Mouse (Mus musculus): ENCODE measurements around the gene Stxbp5. TPM values are rescaled to one million over a fixed set of nuclear protein-coding genes. Genes with fewer than 3 reads are reported as not detected.

Gene Stxbp5
- 6.0 TPM in 2 replicates for polyA plus RNA-seq (2014; fragmentation: Nextera tagmentation; extraction: Ambion mirVana)

DNA sequence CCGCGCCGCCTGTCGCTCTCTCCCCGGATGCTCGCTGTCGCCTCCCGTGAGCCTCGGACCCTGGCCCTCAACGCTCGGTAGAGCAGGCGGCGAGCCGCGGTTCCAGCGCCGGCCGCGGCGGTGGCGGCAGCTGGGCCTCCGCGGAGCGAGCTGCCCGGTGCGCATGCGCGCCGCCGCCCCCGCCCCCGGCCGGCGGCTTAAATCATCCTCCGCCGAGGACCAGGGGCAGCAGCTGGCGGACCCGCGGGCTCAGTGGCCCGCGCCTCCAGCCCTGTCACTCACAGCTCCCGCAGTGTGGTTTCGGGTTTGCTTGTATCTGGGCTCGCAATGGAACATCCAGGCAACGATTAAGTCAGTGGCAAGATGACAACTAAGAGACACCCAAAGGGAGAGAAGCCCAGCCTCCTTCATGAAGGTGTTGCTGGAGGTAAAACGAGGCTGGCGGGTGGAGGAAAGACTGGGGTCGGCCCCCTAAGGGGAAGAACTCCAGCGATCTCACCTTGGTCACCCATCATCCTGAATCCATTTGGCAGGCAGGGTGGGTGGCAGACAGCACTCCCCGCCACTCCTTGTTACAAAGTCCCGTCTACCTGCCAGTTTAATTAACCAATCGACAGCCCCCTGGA is at the start of gene Stxbp5:
Gene Stxbp5 (minus strand): TSS at position 9 of the 626 bp plus-strand sequence.
- Histone ChIP-seq H3K4me1 (ENCODE audit: insufficient read depth) (no peaks in the 10 kb centered on the region), H3K9ac (peak within 1 kb of the TSS; percentile 89), H3K4me3 (ENCODE audit: low read depth, low read length) (peak within 1 kb of the TSS; percentile 85), H3K4me2 (peak within 1 kb of the TSS; percentile 96), H3K9me3 (ENCODE audit: low read depth, low read length) (no peaks in the 10 kb centered on the region), H3K27me3 (ENCODE audit: insufficient read depth, low read length) (no peaks in the 10 kb centered on the region), H3K27ac (ENCODE audit: low read depth) (peak within 1 kb of the TSS; percentile 93), H3K36me3 (ENCODE audit: insufficient read depth) (no peaks in the 10 kb centered on the region)
- TF ChIP-seq CTCF (IDR thresholded peaks at IDR 0.05; ENCODE audit: low read depth): no peak
- WGBS: under 1% methylated on average over 48 of the region's 52 CpGs
- peak; percentile 92 for DNase-seq
- ATAC-seq (ENCODE audit: insufficient read depth): peak; percentile 77

DNA sequence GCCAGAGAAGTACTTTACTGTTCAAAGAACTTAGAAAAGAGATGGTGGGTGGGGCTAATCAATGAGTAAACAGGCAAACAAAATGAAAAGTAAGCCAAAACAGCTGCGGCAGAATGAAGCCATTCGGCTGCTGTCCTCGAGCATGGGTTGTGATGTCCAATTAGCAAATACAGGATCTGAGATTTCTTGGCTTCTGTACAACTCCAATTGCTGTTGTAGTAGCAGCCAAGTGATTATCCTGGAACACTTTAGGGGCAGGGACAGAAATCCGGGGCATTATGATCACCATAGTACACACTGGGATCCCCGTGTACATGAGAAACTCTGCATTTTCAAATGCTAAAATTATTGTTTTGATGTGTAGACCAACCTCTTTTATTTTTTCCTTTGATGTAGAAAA is 11.5 kb upstream of the Stxbp5 start:
- H3K4me1 ChIP-seq (ENCODE audit: insufficient read depth): no peaks in the 10 kb centered on the region
- 75% methylated on average over 5 of the region's 5 CpGs for WGBS
- no peak overlapping the region for H3K4me2 ChIP-seq
- H3K27ac ChIP-seq (ENCODE audit: low read depth): no peak overlapping the region
- H3K9ac ChIP-seq: no peak overlapping the region
- no peaks in the 10 kb centered on the region for H3K27me3 ChIP-seq (ENCODE audit: insufficient read depth, low read length)
- TF ChIP-seq CTCF (IDR thresholded peaks at IDR 0.05; ENCODE audit: low read depth): no peak
- H3K4me3 ChIP-seq (ENCODE audit: low read depth, low read length): no peak overlapping the region
- DNase-seq (no peak), ATAC-seq (ENCODE audit: insufficient read depth) (no peak)
- no peaks in the 10 kb centered on the region for H3K9me3 ChIP-seq (ENCODE audit: low read depth, low read length)
- H3K36me3 ChIP-seq (ENCODE audit: insufficient read depth): no peaks in the 10 kb centered on the region

DNA sequence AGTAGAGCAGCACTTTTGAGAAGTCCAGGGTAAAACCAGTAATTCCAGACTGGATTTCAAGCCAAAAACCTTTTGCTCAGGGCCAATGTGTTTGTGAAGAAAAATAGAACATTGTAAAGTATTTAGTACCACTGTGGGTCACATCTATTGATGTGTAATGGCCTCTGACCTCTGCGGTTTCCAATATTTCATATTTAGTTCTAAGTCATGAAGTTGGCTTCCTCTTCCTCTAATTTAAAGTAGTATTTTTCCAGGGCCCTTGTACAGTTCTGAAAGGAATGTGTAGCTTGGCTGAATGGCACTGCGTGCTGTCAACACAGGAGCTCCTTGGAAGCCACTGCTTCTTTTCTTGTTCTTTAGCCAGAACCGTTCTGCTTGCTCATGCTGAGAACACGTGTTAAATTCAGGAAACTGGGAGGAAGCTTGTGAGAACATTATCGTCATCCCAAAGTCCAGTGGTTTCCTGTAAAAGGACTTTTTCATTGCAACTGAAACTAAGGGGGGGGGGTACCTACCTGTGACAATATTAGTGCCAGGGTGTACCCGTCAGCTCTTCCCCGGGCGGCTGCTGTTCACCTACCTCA is 7.1 kb upstream of the Stxbp5 start:
- DNase-seq (peak; percentile 13), ATAC-seq (ENCODE audit: insufficient read depth) (no peak)
- 75% methylated on average over 8 of the region's 8 CpGs for WGBS
- Histone ChIP-seq H3K9me3 (ENCODE audit: low read depth, low read length) (no peaks in the 10 kb centered on the region), H3K4me1 (ENCODE audit: insufficient read depth) (no peaks in the 10 kb centered on the region), H3K4me3 (ENCODE audit: low read depth, low read length) (no peak overlapping the region), H3K27ac (ENCODE audit: low read depth) (no peak overlapping the region), H3K9ac (no peak overlapping the region), H3K27me3 (ENCODE audit: insufficient read depth, low read length) (no peaks in the 10 kb centered on the region), H3K36me3 (ENCODE audit: insufficient read depth) (no peaks in the 10 kb centered on the region), H3K4me2 (no peak overlapping the region)
- TF ChIP-seq CTCF (IDR thresholded peaks at IDR 0.05; ENCODE audit: low read depth): no peak

DNA sequence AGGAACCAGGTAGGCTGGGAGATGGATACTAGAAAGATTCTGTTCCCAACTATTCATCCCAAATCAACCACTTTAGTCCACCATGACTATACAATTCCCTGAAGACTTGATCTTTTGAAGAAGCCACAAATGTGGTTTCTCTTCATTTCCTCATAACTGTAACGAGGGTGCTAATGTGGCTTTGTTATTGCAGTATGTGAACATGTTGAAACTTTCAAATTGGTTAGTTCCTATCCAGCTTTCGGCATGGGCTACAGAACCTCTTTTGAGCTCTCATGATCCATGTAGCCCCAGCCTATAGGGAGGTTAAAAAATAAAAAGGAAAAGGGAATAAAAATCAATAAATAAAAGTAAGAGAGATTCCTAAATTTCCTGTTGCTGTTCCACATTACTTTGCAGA is 6.6 kb upstream of the Stxbp5 start:
- H3K4me1 ChIP-seq (ENCODE audit: insufficient read depth): no peaks in the 10 kb centered on the region
- no peak overlapping the region for H3K4me2 ChIP-seq
- ATAC-seq (ENCODE audit: insufficient read depth) (no peak), DNase-seq (no peak)
- no peak overlapping the region for H3K4me3 ChIP-seq (ENCODE audit: low read depth, low read length)
- no peaks in the 10 kb centered on the region for H3K27me3 ChIP-seq (ENCODE audit: insufficient read depth, low read length)
- H3K27ac ChIP-seq (ENCODE audit: low read depth): no peak overlapping the region
- H3K9me3 ChIP-seq (ENCODE audit: low read depth, low read length): no peaks in the 10 kb centered on the region
- H3K9ac ChIP-seq: no peak overlapping the region
- H3K36me3 ChIP-seq (ENCODE audit: insufficient read depth): no peaks in the 10 kb centered on the region
- no peak for TF ChIP-seq CTCF (IDR thresholded peaks at IDR 0.05; ENCODE audit: low read depth)
- 81% methylated on average over 2 of the region's 2 CpGs for WGBS

DNA sequence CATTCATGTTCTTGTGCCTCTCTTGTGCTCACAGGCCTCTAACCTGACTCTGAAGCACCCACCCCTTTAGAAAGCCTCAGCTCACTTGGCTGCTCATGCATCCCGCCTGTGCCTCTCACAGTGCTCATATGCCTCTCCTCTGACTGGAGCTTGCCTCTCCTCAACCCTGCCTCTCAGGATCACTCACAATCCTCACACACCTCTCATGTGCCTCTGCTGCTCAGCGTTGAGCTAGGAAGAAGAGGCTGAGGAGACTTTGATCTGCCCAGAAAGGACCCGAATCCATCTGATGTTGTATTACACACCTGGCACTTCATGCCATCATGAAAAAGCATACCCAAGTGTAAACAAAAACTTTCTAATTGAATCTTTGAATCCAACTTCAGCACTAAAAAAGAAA is 5.3 kb upstream of the Stxbp5 start:
- H3K4me3 ChIP-seq (ENCODE audit: low read depth, low read length): no peak overlapping the region
- no peaks in the 10 kb centered on the region for H3K27me3 ChIP-seq (ENCODE audit: insufficient read depth, low read length)
- no peak for DNase-seq
- H3K4me2 ChIP-seq: no peak overlapping the region
- no peak overlapping the region for H3K9ac ChIP-seq
- H3K4me1 ChIP-seq (ENCODE audit: insufficient read depth): no peaks in the 10 kb centered on the region
- ATAC-seq (ENCODE audit: insufficient read depth): no peak
- no peaks in the 10 kb centered on the region for H3K36me3 ChIP-seq (ENCODE audit: insufficient read depth)
- no peak overlapping the region for H3K27ac ChIP-seq (ENCODE audit: low read depth)
- 54% methylated on average over 3 of the region's 3 CpGs for WGBS
- no peaks in the 10 kb centered on the region for H3K9me3 ChIP-seq (ENCODE audit: low read depth, low read length)
- no peak for TF ChIP-seq CTCF (IDR thresholded peaks at IDR 0.05; ENCODE audit: low read depth)

DNA sequence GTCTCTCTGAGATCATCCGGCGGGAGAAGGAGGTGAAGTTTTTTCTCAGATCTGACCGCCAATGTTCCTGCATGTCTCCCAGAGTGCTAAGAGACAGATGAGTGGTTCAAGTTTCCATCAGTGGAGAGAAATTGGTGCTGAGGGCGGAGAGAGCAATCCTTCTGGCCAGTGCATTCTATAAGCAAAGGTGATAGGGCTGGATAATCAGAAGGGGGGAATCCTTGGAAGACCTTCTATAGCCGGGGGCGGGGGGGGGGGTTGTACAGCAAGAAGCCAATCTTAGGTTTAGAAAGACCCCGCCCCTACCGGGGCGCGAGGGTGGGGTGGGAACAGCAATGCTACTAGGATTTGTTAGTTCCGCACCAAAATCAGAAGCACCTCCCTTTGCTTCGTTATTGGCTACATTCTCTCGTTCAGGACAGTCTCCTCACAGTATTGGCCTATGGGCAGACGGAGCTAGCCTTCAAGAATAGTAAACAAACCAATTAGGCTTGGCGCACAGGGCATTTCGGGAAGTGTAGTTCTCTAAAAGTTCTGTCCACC is 889 bp upstream of the Stxbp5 start:
- peak overlapping the region; percentile 96 for H3K4me2 ChIP-seq
- TF ChIP-seq CTCF (IDR thresholded peaks at IDR 0.05; ENCODE audit: low read depth): no peak
- H3K36me3 ChIP-seq (ENCODE audit: insufficient read depth): no peaks in the 10 kb centered on the region
- H3K9me3 ChIP-seq (ENCODE audit: low read depth, low read length): no peaks in the 10 kb centered on the region
- peak overlapping the region; percentile 93 for H3K27ac ChIP-seq (ENCODE audit: low read depth)
- no peaks in the 10 kb centered on the region for H3K4me1 ChIP-seq (ENCODE audit: insufficient read depth)
- no peaks in the 10 kb centered on the region for H3K27me3 ChIP-seq (ENCODE audit: insufficient read depth, low read length)
- under 1% methylated on average over 16 of the region's 16 CpGs for WGBS
- H3K9ac ChIP-seq: peak overlapping the region; percentile 89
- peak overlapping the region; percentile 85 for H3K4me3 ChIP-seq (ENCODE audit: low read depth, low read length)
- ATAC-seq (ENCODE audit: insufficient read depth): peak; percentile 96
- peak; percentile 95 for DNase-seq

DNA sequence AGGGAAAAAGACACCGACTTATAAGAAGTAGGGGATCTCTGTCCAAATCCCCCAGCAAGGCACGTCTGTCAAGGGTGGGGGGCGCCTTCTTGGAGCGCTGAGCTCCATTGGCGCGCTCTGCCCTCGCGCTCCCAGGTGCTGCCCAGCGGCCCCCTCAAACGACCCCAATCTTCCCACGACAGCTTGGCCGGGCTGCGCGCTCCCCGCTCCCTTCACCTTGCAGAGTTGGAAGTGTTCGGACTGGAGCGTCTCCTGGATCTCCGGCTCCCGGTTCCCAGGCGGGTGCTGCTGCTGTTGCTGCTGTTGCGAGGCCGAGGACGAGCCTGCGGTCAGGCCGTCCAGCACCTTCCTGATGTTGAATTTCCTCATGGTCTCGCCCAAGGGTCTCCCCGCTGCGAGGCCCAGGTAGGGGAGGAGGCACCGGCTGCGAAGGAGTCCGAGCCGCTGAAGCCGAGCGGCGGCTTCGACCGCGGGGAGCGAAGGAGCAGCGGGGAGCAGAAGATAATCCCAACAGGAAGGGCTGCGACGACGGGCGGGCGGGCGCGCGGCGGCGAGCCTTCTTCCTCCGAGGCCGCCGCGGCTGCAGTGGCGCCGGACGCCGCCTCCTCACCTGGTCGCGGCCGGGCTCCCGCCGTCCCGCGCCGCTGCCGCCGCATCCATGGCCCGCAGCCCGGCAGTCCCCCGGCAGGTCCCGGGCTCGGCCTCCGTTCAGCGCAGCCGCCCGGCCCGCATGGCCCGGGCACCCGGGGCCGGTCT is 386 bp downstream of the Stxbp5 start:
- Histone ChIP-seq H3K4me3 (ENCODE audit: low read depth, low read length) (peak overlapping the region; percentile 85), H3K9ac (peak overlapping the region; percentile 89), H3K27ac (ENCODE audit: low read depth) (peak overlapping the region; percentile 93), H3K36me3 (ENCODE audit: insufficient read depth) (no peaks in the 10 kb centered on the region), H3K4me1 (ENCODE audit: insufficient read depth) (no peaks in the 10 kb centered on the region), H3K9me3 (ENCODE audit: low read depth, low read length) (no peaks in the 10 kb centered on the region), H3K27me3 (ENCODE audit: insufficient read depth, low read length) (no peaks in the 10 kb centered on the region), H3K4me2 (peak overlapping the region; percentile 96)
- under 1% methylated on average over 47 of the region's 81 CpGs for WGBS
- DNase-seq (peak; percentile 52), ATAC-seq (ENCODE audit: insufficient read depth) (peak; percentile 35)
- TF ChIP-seq CTCF (IDR thresholded peaks at IDR 0.05; ENCODE audit: low read depth): no peak

All from lung, embryonic 14.5 days (tissue).